Mouse (Mus musculus): Measurements from ENCODE around the gene Pcgf6. TPM values are rescaled to one million over a fixed set of nuclear protein-coding genes. Genes with fewer than 3 reads are reported as not detected.

The Pcgf6 gene
- polyA plus RNA-seq (2014; fragmentation: Illumina TruSeq; extraction: RNeasy Lipid Tissue Mini Kit (QIAGEN cat#74804); ENCODE audit: low read depth, low replicate concordance), result 4.6 TPM

GRCm38 (mm10) chr19:47050271-47051032, at the start of gene Pcgf6:
Gene Pcgf6, minus strand, starts transcription at chr19:47050906.

GRCm38 (mm10) chr19:47090550-47091156, 39.9 kb upstream of the Pcgf6 start, which contains the start of the genes Usmg5 and Pdcd11:
Gene Usmg5, minus strand, starts transcription at chr19:47090647.
Gene Pdcd11, plus strand, starts transcription at chr19:47090768.

GRCm38 (mm10) chr19:47067096-47067882, 16.6 kb upstream of the Pcgf6 start, which contains the start of gene Taf5:
Gene Taf5, plus strand, starts transcription at chr19:47067746.

GRCm38 (mm10) chr19:47014447-47015381, 36.0 kb downstream of the Pcgf6 start, which contains the start of the genes Ina and Nt5c2:
Gene Ina, plus strand, starts transcription at chr19:47014698.
Gene Nt5c2, minus strand, starts transcription at chr19:47015153.

Other genes starting within 250 kb of the Pcgf6 start
- gene Ina, start 36.2 kb downstream of the Pcgf6 start, polyA plus RNA-seq (2014; fragmentation: Illumina TruSeq; extraction: RNeasy Lipid Tissue Mini Kit (QIAGEN cat#74804); ENCODE audit: low read depth, low replicate concordance), result not detected
- 34.7 TPM for gene Nt5c2, start 35.8 kb downstream of the Pcgf6 start, polyA plus RNA-seq (2014; fragmentation: Illumina TruSeq; extraction: RNeasy Lipid Tissue Mini Kit (QIAGEN cat#74804); ENCODE audit: low read depth, low replicate concordance)
- gene Taf5, start 16.8 kb upstream of the Pcgf6 start, polyA plus RNA-seq (2014; fragmentation: Illumina TruSeq; extraction: RNeasy Lipid Tissue Mini Kit (QIAGEN cat#74804); ENCODE audit: low read depth, low replicate concordance), result 2.6 TPM
- 2,694 TPM for gene Usmg5, start 39.7 kb upstream of the Pcgf6 start, polyA plus RNA-seq (2014; fragmentation: Illumina TruSeq; extraction: RNeasy Lipid Tissue Mini Kit (QIAGEN cat#74804); ENCODE audit: low read depth, low replicate concordance)
- gene Pdcd11, start 39.9 kb upstream of the Pcgf6 start, polyA plus RNA-seq (2014; fragmentation: Illumina TruSeq; extraction: RNeasy Lipid Tissue Mini Kit (QIAGEN cat#74804); ENCODE audit: low read depth, low replicate concordance), result 12.6 TPM
- 5.2 TPM for gene Calhm2, start 87.4 kb upstream of the Pcgf6 start, polyA plus RNA-seq (2014; fragmentation: Illumina TruSeq; extraction: RNeasy Lipid Tissue Mini Kit (QIAGEN cat#74804); ENCODE audit: low read depth, low replicate concordance)
- gene Calhm1, start 93.3 kb upstream of the Pcgf6 start, polyA plus RNA-seq (2014; fragmentation: Illumina TruSeq; extraction: RNeasy Lipid Tissue Mini Kit (QIAGEN cat#74804); ENCODE audit: low read depth, low replicate concordance), result not detected
- not detected for gene Calhm3, start 106.9 kb upstream of the Pcgf6 start, polyA plus RNA-seq (2014; fragmentation: Illumina TruSeq; extraction: RNeasy Lipid Tissue Mini Kit (QIAGEN cat#74804); ENCODE audit: low read depth, low replicate concordance)
- gene Neurl1a, start 127.9 kb upstream of the Pcgf6 start, polyA plus RNA-seq (2014; fragmentation: Illumina TruSeq; extraction: RNeasy Lipid Tissue Mini Kit (QIAGEN cat#74804); ENCODE audit: low read depth, low replicate concordance), result 1.3 TPM

Measured in heart, adult 10 weeks (tissue).